Mouse (Mus musculus) CH12.LX (cell line): ENCODE results near the gene Zkscan3. TPM values are rescaled to one million over a fixed set of nuclear protein-coding genes. Genes with fewer than 3 reads are reported as not detected.

Experiments used
- DNase-seq: peaks from one replicate; pipeline ENCODE4 v3.0.0-alpha.2; 2013; ENCODE audit errors: extremely low read depth
- H3K27ac ChIP-seq: 2 replicates; pipeline ENCODE4 v1.5.1; 2012; ENCODE audit warnings: low read depth, mild to moderate bottlenecking, control low read depth, moderate library complexity; ENCODE audit not compliant: insufficient read depth
- H3K27me3 ChIP-seq: replicated peaks from 2 replicates; pipeline ENCODE3; 2012; ENCODE audit warnings: inconsistent platforms
- H3K36me3 ChIP-seq, 2 experiments: replicated peaks in 1 of 2; 2 replicates each; pipeline versions ENCODE3 to v1.6.1; 2012; ENCODE audit warnings: inconsistent platforms in 1 of 2, low read length in 1 of 2, mild to moderate bottlenecking in 1 of 2, mixed read lengths in 1 of 2, moderate library complexity in 1 of 2; ENCODE audit not compliant: control insufficient read depth in 1 of 2, insufficient read depth in 1 of 2
- H3K4me1 ChIP-seq, 2 experiments: 2 replicates each; pipeline ENCODE4 v1.6.1; 2012; ENCODE audit warnings: inconsistent platforms in 1 of 2, moderate library complexity in 1 of 2; ENCODE audit not compliant: insufficient read depth in 2 of 2, control insufficient read depth in 1 of 2
- H3K4me2 ChIP-seq: 2 replicates; pipeline ENCODE4 v1.6.1; 2012; ENCODE audit warnings: low read depth, mild to moderate bottlenecking, control low read depth; ENCODE audit not compliant: poor library complexity, insufficient read depth, severe bottlenecking
- H3K4me3 ChIP-seq, 3 experiments: fragments of 150-350 bp in 1 of 3; sonication (generic) in 1 of 3; replicated peaks in 1 of 3; 2 replicates each; pipeline versions ENCODE3 to v1.5.1; 2011 to 2012; ENCODE audit warnings: low read depth in 2 of 3, low read length in 2 of 3, mild to moderate bottlenecking in 2 of 3, moderate library complexity in 2 of 3, control low read depth in 1 of 3, improper control_type of control experiment in 1 of 3, inconsistent platforms in 1 of 3, mixed read lengths in 1 of 3; ENCODE audit not compliant: poor library complexity in 1 of 3
- H3K79me2 ChIP-seq: replicated peaks from 2 replicates; pipeline ENCODE4 v1.6.1; 2012; ENCODE audit warnings: mild to moderate bottlenecking, moderate library complexity; ENCODE audit not compliant: control insufficient read depth, poor library complexity, insufficient read depth, severe bottlenecking; ENCODE audit errors: extremely low read depth
- H3K9ac ChIP-seq: 2 replicates; pipeline ENCODE4 v1.6.1; 2012; ENCODE audit warnings: low read depth, mild to moderate bottlenecking, control low read depth, moderate library complexity; ENCODE audit not compliant: insufficient read depth
- H3K9me3 ChIP-seq: replicated peaks from 2 replicates; pipeline ENCODE3; 2012; ENCODE audit warnings: low read length, inconsistent platforms, mixed read lengths
- BHLHE40 ChIP-seq: IDR thresholded peaks from 2 replicates; pipeline ENCODE4 v1.6.1; 2011; ENCODE audit warnings: mild to moderate bottlenecking, low read depth, low read length, improper control_type of control experiment
- CHD1 ChIP-seq: IDR thresholded peaks from 2 replicates; pipeline ENCODE4 v1.6.1; 2012; ENCODE audit warnings: low read depth, low read length, improper control_type of control experiment, inconsistent platforms
- CHD2 ChIP-seq: IDR thresholded peaks from 2 replicates; pipeline ENCODE4 v1.6.1; 2011; ENCODE audit warnings: low read length, improper control_type of control experiment
- CTCF ChIP-seq, 2 experiments: IDR thresholded peaks in 1 of 2; conservative IDR thresholded peaks in 1 of 2; 2 replicates each; pipeline ENCODE4 v1.5.1; 2011 to 2012; ENCODE audit warnings: low read depth in 2 of 2, low read length in 2 of 2, improper control_type of control experiment in 1 of 2, inconsistent platforms in 1 of 2, mild to moderate bottlenecking in 1 of 2, moderate library complexity in 1 of 2
- E2F4 ChIP-seq: IDR thresholded peaks from 2 replicates; pipeline ENCODE4 v1.6.1; 2011; ENCODE audit warnings: low read depth, low read length, improper control_type of control experiment; ENCODE audit not compliant: insufficient replicate concordance
- ELF1 ChIP-seq: IDR thresholded peaks from 2 replicates; pipeline ENCODE4 v1.6.1; 2014; ENCODE audit warnings: low read depth, mild to moderate bottlenecking, inconsistent platforms, low read length, improper control_type of control experiment
- EP300 ChIP-seq: IDR thresholded peaks from 2 replicates; pipeline ENCODE4 v1.6.1; 2011; ENCODE audit warnings: low read length, improper control_type of control experiment
- GABPA ChIP-seq: IDR thresholded peaks from 2 replicates; pipeline ENCODE4 v1.6.1; 2012; ENCODE audit warnings: low read depth, low read length, improper control_type of control experiment, inconsistent platforms; ENCODE audit not compliant: insufficient replicate concordance
- JUN ChIP-seq: IDR thresholded peaks from 2 replicates; pipeline ENCODE4 v1.6.1; 2011; ENCODE audit warnings: low read depth, mild to moderate bottlenecking, low read length, improper control_type of control experiment, moderate library complexity; ENCODE audit not compliant: insufficient read depth
- JUND ChIP-seq: conservative IDR thresholded peaks from 2 replicates; pipeline ENCODE4 v1.6.1; 2011; ENCODE audit warnings: low read depth, low read length, improper control_type of control experiment
- KAT2A ChIP-seq: IDR thresholded peaks from 2 replicates; pipeline ENCODE4 v1.6.1; 2012; ENCODE audit warnings: low read length, improper control_type of control experiment, inconsistent platforms; ENCODE audit not compliant: insufficient replicate concordance
- MEF2A ChIP-seq: IDR thresholded peaks from 2 replicates; pipeline ENCODE4 v1.6.1; 2014; ENCODE audit warnings: low read depth, mild to moderate bottlenecking, inconsistent platforms, low read length, improper control_type of control experiment, borderline replicate concordance
- MYC ChIP-seq: IDR thresholded peaks from 2 replicates; pipeline ENCODE4 v1.6.1; 2011; ENCODE audit warnings: low read depth, mild to moderate bottlenecking, improper control_type of control experiment, low read length
- NELFE ChIP-seq: IDR thresholded peaks from 2 replicates; pipeline ENCODE4 v1.6.1; 2011; ENCODE audit warnings: low read depth, low read length, improper control_type of control experiment
- NRF1 ChIP-seq: IDR thresholded peaks from 2 replicates; pipeline ENCODE4 v1.6.1; 2014; ENCODE audit warnings: low read depth, mild to moderate bottlenecking, inconsistent platforms, low read length, improper control_type of control experiment, moderate library complexity
- PAX5 ChIP-seq: IDR thresholded peaks from 2 replicates; pipeline ENCODE4 v1.6.1; 2012; ENCODE audit warnings: low read length, inconsistent platforms, mixed read lengths
- POLR2A ChIP-seq: IDR thresholded peaks from 2 replicates; pipeline ENCODE4 v1.6.1; 2011; ENCODE audit warnings: low read depth, mild to moderate bottlenecking, improper control_type of control experiment, low read length
- POLR2AphosphoS2 ChIP-seq: IDR thresholded peaks from 2 replicates; pipeline ENCODE4 v1.6.1; 2011; ENCODE audit warnings: low read depth, low read length, improper control_type of control experiment
- RAD21 ChIP-seq: IDR thresholded peaks from 2 replicates; pipeline ENCODE4 v1.6.1; 2011; ENCODE audit warnings: low read depth, mild to moderate bottlenecking, low read length, improper control_type of control experiment, moderate library complexity
- SIN3A ChIP-seq: IDR thresholded peaks from 2 replicates; pipeline ENCODE4 v1.6.1; 2012; ENCODE audit warnings: low read length, improper control_type of control experiment, inconsistent platforms
- SMC3 ChIP-seq: IDR thresholded peaks from 2 replicates; pipeline ENCODE4 v1.6.1; 2011; ENCODE audit warnings: low read depth, low read length, improper control_type of control experiment
- TCF12 ChIP-seq: IDR thresholded peaks from 2 replicates; pipeline ENCODE4 v1.6.1; 2014; ENCODE audit warnings: low read depth, mild to moderate bottlenecking, inconsistent platforms, low read length, improper control_type of control experiment
- UBTF ChIP-seq: IDR thresholded peaks from 2 replicates; pipeline ENCODE4 v1.6.1; 2012; ENCODE audit warnings: low read depth, mild to moderate bottlenecking, inconsistent platforms, low read length, improper control_type of control experiment, moderate library complexity
- USF2 ChIP-seq: conservative IDR thresholded peaks from 2 replicates; pipeline ENCODE4 v1.6.1; 2011; ENCODE audit warnings: low read depth, low read length, improper control_type of control experiment
- ZC3H11A ChIP-seq: IDR thresholded peaks from 2 replicates; pipeline ENCODE4 v1.6.1; 2012; ENCODE audit warnings: low read depth, mild to moderate bottlenecking, inconsistent platforms, low read length, improper control_type of control experiment
- ZKSCAN1 ChIP-seq: IDR thresholded peaks from 2 replicates; pipeline ENCODE4 v1.6.1; 2012; ENCODE audit warnings: low read depth, inconsistent platforms, low read length, improper control_type of control experiment, borderline replicate concordance
- ZMIZ1 ChIP-seq: IDR thresholded peaks from 2 replicates; pipeline ENCODE4 v1.6.1; 2012; ENCODE audit warnings: low read depth, mild to moderate bottlenecking, inconsistent platforms, low read length, improper control_type of control experiment
- ZNF384 ChIP-seq: IDR thresholded peaks from 2 replicates; pipeline ENCODE4 v1.6.1; 2012; ENCODE audit warnings: low read depth, low read length, improper control_type of control experiment, inconsistent platforms
- dilution Hi-C: fragments of 300-500 bp; cut with MboI; formaldehyde crosslinking; loops from 2 replicates; pipeline ENCODE4 v1.14.3; 2020; ENCODE audit warnings: low sequenced_read_pairs; ENCODE audit not compliant: extremely low pct_unique_long_range_greater_than_20kb, extremely low pct_ligation_motif_present
- in situ Hi-C: fragments of 300-500 bp; cut with MboI; formaldehyde crosslinking; loops from 3 replicates; pipeline ENCODE4 v1.14.3; 2019; ENCODE audit warnings: low sequenced_read_pairs, low pct_ligation_motif_present, low pct_unique_long_range_greater_than_20kb, mixed read lengths
- polyA plus RNA-seq: library from polyadenylated mRNA; unstranded; fragments of >175 nt; gene quantifications from 2 replicates; pipeline ENCODE4 v1.2.1, GENCODE M21; 2012; ENCODE audit warnings: low read depth; ENCODE audit not compliant: insufficient read length
- total RNA-seq, 2 experiments: library from RNA; depleted of rRNA; stranded (reverse); fragments of 300-350 nt in 1 of 2; fragments of >200 nt in 1 of 2; gene quantifications; 2 replicates each; pipeline ENCODE4 v1.2.3; 2012 to 2014

Zkscan3 gene
- total and polyA plus RNA-seq, 3 experiments, result 19.1 to 32.7 (median 20.9) TPM

DNA sequence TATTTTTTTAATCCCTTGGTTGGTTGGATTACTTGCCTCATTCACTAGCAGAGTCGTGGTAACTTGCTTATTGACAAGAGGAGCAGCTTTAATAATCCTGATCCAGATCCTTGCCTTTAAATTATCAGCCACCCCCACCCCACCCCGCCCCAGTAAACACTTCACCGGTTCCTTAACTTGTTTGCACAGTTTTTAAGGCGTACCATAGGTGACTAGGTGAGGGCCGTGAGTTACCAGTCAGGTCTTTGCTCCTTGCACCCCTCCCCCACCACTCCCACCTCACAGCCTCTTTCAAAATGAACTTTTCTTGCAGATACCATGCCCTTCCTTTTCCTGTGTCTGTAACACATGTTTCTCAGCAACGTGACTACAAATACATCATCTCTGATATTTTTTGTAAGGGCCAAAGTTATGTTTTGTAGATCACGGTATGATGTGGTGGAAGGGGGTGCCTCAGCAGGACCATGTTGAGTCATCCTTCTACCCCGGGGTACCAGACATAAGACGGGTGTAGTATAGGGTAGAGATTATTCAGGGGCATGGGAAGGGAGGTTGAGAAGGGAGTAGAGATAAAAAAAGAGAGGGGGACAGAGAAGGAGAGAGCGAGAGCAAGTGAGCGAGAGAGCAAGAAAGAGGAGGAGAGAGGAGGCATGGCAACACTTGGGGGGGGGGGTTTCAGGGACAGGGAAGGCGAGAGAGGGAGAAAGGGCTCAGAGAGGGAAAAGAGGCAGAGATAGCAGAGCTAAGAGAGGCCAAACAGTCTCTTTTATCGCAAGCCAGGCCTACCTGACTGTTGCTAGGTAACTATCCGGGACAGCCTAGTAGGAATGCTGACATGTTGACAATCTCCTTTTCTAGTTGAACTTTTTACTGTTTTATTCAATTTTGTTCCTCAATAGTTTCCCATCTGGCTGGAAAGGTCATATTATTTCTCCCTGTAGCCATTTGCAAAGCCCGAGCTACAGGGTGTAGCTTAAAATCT lies 12.0 kb upstream of the Zkscan3 start:
- dilution Hi-C loops, result no loop called here
- H3K79me2 ChIP-seq, result no peaks in the 10 kb centered on the region
- in situ Hi-C loops, result loop anchor here (25.0 kb wide), 1 partner anchor 598 kb away; the partner anchor contains the start of gene Prss16
- H3K9me3 ChIP-seq, result no peaks in the 10 kb centered on the region
- no peak overlapping the region for H3K4me3 ChIP-seq
- peaks cover 5 to 15% of the 10 kb centered on the region in 2 experiments for H3K4me1 ChIP-seq
- H3K27me3 ChIP-seq, result no peaks in the 10 kb centered on the region
- H3K9ac ChIP-seq, result peak overlapping the region; percentile 30; the same call in 1 of the 2 replicates
- TF ChIP-seq TCF12, result no peak
- no peak for TF ChIP-seq SIN3A
- no peak for TF ChIP-seq POLR2A
- no peak for TF ChIP-seq POLR2AphosphoS2
- TF ChIP-seq JUN, result no peak
- no peak for TF ChIP-seq ELF1
- TF ChIP-seq JUND, result no peak
- no peak for TF ChIP-seq ZMIZ1
- no peak for TF ChIP-seq USF2
- TF ChIP-seq CHD1, result no peak
- TF ChIP-seq PAX5, result no peak
- TF ChIP-seq KAT2A, result no peak
- TF ChIP-seq EP300, result no peak
- no peak for TF ChIP-seq CTCF (conservative IDR thresholded peaks at IDR 0.05 in 1 of 2, IDR thresholded peaks at IDR 0.05 in 1 of 2; ENCODE audit: low read depth in 2 of 2, low read length in 2 of 2)
- no peak for TF ChIP-seq SMC3
- no peak for TF ChIP-seq MEF2A
- H3K27ac ChIP-seq, result no peak overlapping the region
- peak overlapping the region; percentile 73 for H3K4me2 ChIP-seq
- H3K36me3 ChIP-seq, result peaks cover 0 to under 1% of the 10 kb centered on the region in 2 experiments
- no peak for DNase-seq

DNA sequence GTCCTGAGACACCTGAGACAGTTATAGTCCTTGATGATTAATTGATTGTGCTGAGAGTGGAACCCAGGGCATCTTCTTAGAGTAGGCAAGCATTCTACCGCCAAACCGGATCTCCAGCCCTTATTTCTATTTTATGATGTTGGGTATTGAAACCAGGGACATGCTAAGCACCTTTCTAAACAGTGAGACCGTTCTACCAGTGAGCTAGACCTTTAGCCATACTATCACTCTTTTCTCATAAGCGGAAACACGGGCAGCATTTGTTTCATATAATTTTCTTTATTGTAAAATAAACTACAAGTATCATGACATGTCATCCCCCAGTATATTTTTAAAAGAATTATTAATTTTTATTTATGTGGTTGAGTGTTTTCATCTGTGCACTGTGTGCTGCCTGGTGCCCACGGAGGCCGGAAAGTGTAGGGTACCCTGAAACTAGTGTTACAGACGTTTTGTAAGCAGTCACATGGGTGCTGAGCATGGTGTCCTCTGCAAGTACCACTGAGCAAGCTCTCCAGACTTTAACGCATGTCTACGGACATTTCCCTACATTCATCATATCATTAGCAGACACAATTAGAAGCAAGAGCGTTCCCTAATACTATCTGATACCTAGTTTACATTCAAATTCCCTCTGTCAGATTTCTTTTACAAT lies 6.4 kb upstream of the Zkscan3 start:
- Histone ChIP-seq H3K36me3 (no peaks in the 10 kb centered on the region), H3K27ac (no peak overlapping the region)

More for the DNA sequence above, 6.4 kb upstream of the Zkscan3 start:
- Histone ChIP-seq H3K79me2 (no peaks in the 10 kb centered on the region), H3K4me2 (no peak overlapping the region), H3K27me3 (no peaks in the 10 kb centered on the region), H3K4me3 (no peak overlapping the region), H3K9me3 (no peaks in the 10 kb centered on the region), H3K9ac (no peak overlapping the region), H3K4me1 (no peaks in the 10 kb centered on the region)
- no peak for TF ChIP-seq CHD2
- no peak for TF ChIP-seq ZNF384
- TF ChIP-seq MEF2A, result no peak
- TF ChIP-seq BHLHE40, result no peak
- no peak for TF ChIP-seq NRF1
- no peak for TF ChIP-seq USF2
- TF ChIP-seq ZMIZ1, result no peak
- TF ChIP-seq POLR2AphosphoS2, result no peak
- no peak for TF ChIP-seq MYC
- no peak for TF ChIP-seq ZC3H11A
- TF ChIP-seq GABPA, result no peak
- no peak for TF ChIP-seq RAD21
- no peak for TF ChIP-seq UBTF
- TF ChIP-seq CTCF (conservative IDR thresholded peaks at IDR 0.05 in 1 of 2, IDR thresholded peaks at IDR 0.05 in 1 of 2; ENCODE audit: low read depth in 2 of 2, low read length in 2 of 2), result no peak
- no peak for TF ChIP-seq NELFE
- no peak for TF ChIP-seq JUN
- no peak for TF ChIP-seq PAX5
- TF ChIP-seq E2F4, result no peak
- no peak for TF ChIP-seq ZKSCAN1
- in situ Hi-C loops, result loop anchor here (10.0 to 25.0 kb wide), 2 partner anchors 46 to 603 kb away; partner anchors contain the start of genes Prss16 and Zscan26
- no peak for DNase-seq
- dilution Hi-C loops, result no loop called here
